Mouse (Mus musculus) liver, embryonic 14.5 days (tissue): ENCODE measurements around the gene Gm973.

Experiments
- CTCF ChIP-seq: IDR thresholded peaks from 2 replicates; pipeline ENCODE4 v1.5.1; 2016; ENCODE audit warnings: antibody characterized with exemption, low read depth, control low read depth
- EP300 ChIP-seq: IDR thresholded peaks from 2 replicates; pipeline ENCODE4 v1.6.1; 2016; ENCODE audit warnings: antibody characterized with exemption, low read depth

- no peak for TF ChIP-seq CTCF
- no peak for TF ChIP-seq EP300
These were observed 58.5 kb downstream of the Gm973 start for GRCm38 (mm10) chr1:59574262-59575187.
